Mouse (Mus musculus) heart, adult 2 months (tissue): ENCODE measurements around the gene Fgfr2.

Experiments
- CTCF ChIP-seq: fragments of 200-600 bp; IDR thresholded peaks from 2 replicates; pipeline ENCODE4 v1.8.1; 2022; ENCODE audit warnings: antibody characterized with exemption, mild to moderate bottlenecking, moderate library complexity
- EP300 ChIP-seq: fragments of 200-500 bp; IDR thresholded peaks from 2 replicates; pipeline ENCODE4 v1.6.1; 2011; ENCODE audit warnings: low read depth, low read length, control low read depth; ENCODE audit not compliant: insufficient read depth
- POLR2A ChIP-seq: fragments of 200-500 bp; IDR thresholded peaks from 2 replicates; pipeline ENCODE4 v1.6.1; 2011; ENCODE audit warnings: mild to moderate bottlenecking, low read depth, low read length, control low read depth; ENCODE audit not compliant: insufficient read depth

DNA sequence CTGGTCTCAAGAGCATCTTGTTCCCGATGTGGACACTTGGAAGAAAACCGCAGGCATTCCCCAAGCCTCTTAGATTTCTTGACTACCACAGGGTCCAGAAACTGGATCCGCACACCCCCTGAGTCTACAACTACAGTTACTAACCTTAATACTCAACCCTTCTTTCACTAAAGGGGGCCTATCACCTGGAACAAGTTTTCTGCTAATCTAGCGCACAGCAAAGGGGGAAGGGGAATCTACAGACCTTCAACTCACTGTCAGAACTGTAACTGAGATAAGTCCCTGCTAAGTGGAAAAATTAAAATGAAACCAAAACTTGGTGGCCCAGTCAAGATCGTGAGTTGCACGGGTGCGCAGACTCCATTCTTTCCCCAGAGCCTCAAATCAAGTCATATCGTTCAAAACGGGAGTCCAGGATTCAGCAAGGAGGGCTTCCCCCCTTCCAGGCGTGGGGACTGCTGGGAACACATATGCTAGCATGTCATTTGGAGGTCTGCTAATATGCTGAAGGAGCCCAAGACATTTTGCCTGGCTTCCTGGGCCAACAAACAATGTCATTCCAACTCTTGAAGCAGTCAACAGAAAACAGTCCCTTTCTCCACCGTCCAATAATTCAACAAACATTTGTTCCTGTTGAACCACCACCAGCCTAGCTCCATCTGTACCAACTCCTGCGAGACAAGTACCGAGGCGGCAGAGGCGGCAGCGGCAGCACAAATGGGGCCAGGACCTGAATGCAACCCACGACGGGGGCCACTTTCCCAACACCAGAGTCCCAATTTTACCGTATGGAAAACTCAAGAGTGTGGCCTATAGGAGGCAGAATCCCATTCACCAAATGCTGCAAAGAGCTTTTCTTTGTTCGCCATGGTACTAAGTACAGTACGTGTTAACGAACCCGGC lies 311.2 kb downstream of the Fgfr2 start:
- no peak; the same call in 1 of the 2 replicates for TF ChIP-seq CTCF
- TF ChIP-seq EP300 = no peak
- TF ChIP-seq POLR2A = peak; percentile 50
